Mouse (Mus musculus) forebrain, embryonic 13.5 days (tissue): ENCODE measurements around the gene Fmnl3. TPM values are rescaled to one million over a fixed set of nuclear protein-coding genes. Genes with fewer than 3 reads are reported as not detected.

Source experiments
- ATAC-seq: fragments of 200-750 bp; cut with Nextera tagmentation; 2 replicates; pipeline ENCODE4 v1.8.0; 2017
- H3K27ac ChIP-seq: fragments of 300-500 bp; sonication (generic); 2 replicates; pipeline ENCODE4 v1.5.1; 2015; ENCODE audit warnings: inconsistent platforms, mild to moderate bottlenecking, moderate library complexity
- H3K27me3 ChIP-seq: fragments of 300-500 bp; sonication (generic); 2 replicates; pipeline ENCODE4 v1.6.1; 2015; ENCODE audit warnings: mild to moderate bottlenecking, inconsistent platforms
- H3K36me3 ChIP-seq: fragments of 300-500 bp; sonication (generic); 2 replicates; pipeline ENCODE4 v1.6.1; 2015; ENCODE audit warnings: mild to moderate bottlenecking, inconsistent platforms; ENCODE audit not compliant: poor library complexity, severe bottlenecking
- H3K4me1 ChIP-seq: fragments of 300-500 bp; sonication (generic); 2 replicates; pipeline ENCODE4 v1.6.1; 2015; ENCODE audit warnings: inconsistent platforms
- H3K4me2 ChIP-seq: fragments of 300-500 bp; sonication (generic); 2 replicates; pipeline ENCODE4 v1.6.1; 2015; ENCODE audit warnings: inconsistent platforms, mild to moderate bottlenecking, moderate library complexity
- H3K4me3 ChIP-seq: fragments of 300-500 bp; sonication (generic); 2 replicates; pipeline ENCODE4 v1.5.1; 2015; ENCODE audit warnings: mild to moderate bottlenecking, inconsistent platforms
- H3K9ac ChIP-seq: fragments of 300-500 bp; sonication (generic); 2 replicates; pipeline ENCODE4 v1.6.1; 2015; ENCODE audit warnings: mild to moderate bottlenecking, inconsistent platforms
- H3K9me3 ChIP-seq: fragments of 300-500 bp; sonication (generic); replicated peaks from 2 replicates; pipeline ENCODE4 v1.6.1; 2016; ENCODE audit warnings: inconsistent platforms
- WGBS: fragments of 180-500 bp; shearing (Covaris S2); methylation state at CpG from one replicate; pipeline ENCODE4 v1.1.7; 2015; 5-methylcytosine and 5-hydroxymethylcytosine counted together
- polyA plus RNA-seq: library from polyadenylated mRNA; unstranded; fragments of >200 nt; fragmentation: Nextera tagmentation; extraction: Ambion mirVana; gene quantifications from 2 replicates; pipeline ENCODE4 v1.2.1, GENCODE M21; 2015

The Fmnl3 gene
- polyA plus RNA-seq, 1 experiment from 2014 or later, result 8.2 TPM

- Histone ChIP-seq H3K9ac (no peak overlapping the region), H3K27ac (no peak overlapping the region), H3K4me1 (peaks cover 4% of the 10 kb centered on the region; the same call in 1 of the 2 replicates), H3K27me3 (no peaks in the 10 kb centered on the region), H3K36me3 (no peaks in the 10 kb centered on the region), H3K4me3 (no peak overlapping the region), H3K4me2 (no peak overlapping the region), H3K9me3 (no peaks in the 10 kb centered on the region)
- ATAC-seq, result no peak
- 90% methylated on average over 6 of the region's 6 CpGs for WGBS
Measured at GRCm38 (mm10) chr15:99356462-99356861, 13.8 kb downstream of the Fmnl3 start.

- no peak for ATAC-seq
- Histone ChIP-seq H3K27me3 (no peaks in the 10 kb centered on the region), H3K9ac (no peak overlapping the region), H3K4me3 (no peak overlapping the region), H3K9me3 (no peaks in the 10 kb centered on the region), H3K4me2 (no peak overlapping the region), H3K27ac (no peak overlapping the region), H3K36me3 (no peaks in the 10 kb centered on the region), H3K4me1 (peaks cover 4% of the 10 kb centered on the region; the same call in 1 of the 2 replicates)
- WGBS, result 70% methylated on average over 6 of the region's 6 CpGs
Measured at GRCm38 (mm10) chr15:99355660-99356059, 14.6 kb downstream of the Fmnl3 start.

GRCm38 (mm10) chr15:99352306-99352705 is 18.0 kb downstream of the Fmnl3 start:
- no peak overlapping the region for H3K4me3 ChIP-seq
- 87% methylated on average over 5 of the region's 5 CpGs for WGBS
- no peak overlapping the region for H3K9ac ChIP-seq
- H3K27ac ChIP-seq, result no peak overlapping the region
- H3K27me3 ChIP-seq, result no peaks in the 10 kb centered on the region
- H3K4me1 ChIP-seq, result peaks cover 4% of the 10 kb centered on the region; the same call in 1 of the 2 replicates
- no peaks in the 10 kb centered on the region for H3K36me3 ChIP-seq
- H3K9me3 ChIP-seq, result no peaks in the 10 kb centered on the region
- ATAC-seq, result no peak
- H3K4me2 ChIP-seq, result no peak overlapping the region

- Histone ChIP-seq H3K9ac (no peak overlapping the region), H3K36me3 (no peaks in the 10 kb centered on the region), H3K27ac (no peak overlapping the region), H3K27me3 (no peaks in the 10 kb centered on the region), H3K9me3 (no peaks in the 10 kb centered on the region), H3K4me1 (peaks cover 4% of the 10 kb centered on the region; the same call in 1 of the 2 replicates), H3K4me2 (no peak overlapping the region), H3K4me3 (no peak overlapping the region)
- WGBS, result 93% methylated on average over 6 of the region's 6 CpGs
- ATAC-seq, result no peak
Measured at GRCm38 (mm10) chr15:99351610-99352009, 18.7 kb downstream of the Fmnl3 start.

GRCm38 (mm10) chr15:99344961-99345360 is 25.3 kb downstream of the Fmnl3 start:
- Histone ChIP-seq H3K4me1 (peaks cover 16% of the 10 kb centered on the region), H3K27ac (no peak overlapping the region)
- no peak for ATAC-seq

GRCm38 (mm10) chr15:99344148-99344870 is 26.0 kb downstream of the Fmnl3 start:
- no peak overlapping the region for H3K4me3 ChIP-seq
- H3K27ac ChIP-seq, result peak overlapping the region; percentile 68
- no peak for ATAC-seq
- no peaks in the 10 kb centered on the region for H3K9me3 ChIP-seq
- H3K27me3 ChIP-seq, result no peaks in the 10 kb centered on the region
- H3K4me1 ChIP-seq, result peaks cover 16% of the 10 kb centered on the region
- no peak overlapping the region for H3K4me2 ChIP-seq
- WGBS, result 74% methylated on average over 8 of the region's 8 CpGs
- H3K9ac ChIP-seq, result no peak overlapping the region
- no peaks in the 10 kb centered on the region for H3K36me3 ChIP-seq

More at GRCm38 (mm10) chr15:99344961-99345360, 25.3 kb downstream of the Fmnl3 start:
- 81% methylated on average over 4 of the region's 4 CpGs for WGBS
- no peak overlapping the region for H3K9ac ChIP-seq
- no peaks in the 10 kb centered on the region for H3K27me3 ChIP-seq
- H3K4me3 ChIP-seq, result no peak overlapping the region
- H3K4me2 ChIP-seq, result no peak overlapping the region
- H3K9me3 ChIP-seq, result no peaks in the 10 kb centered on the region
- H3K36me3 ChIP-seq, result no peaks in the 10 kb centered on the region

- H3K4me2 ChIP-seq, result no peak overlapping the region
- 0 out of 2 replicates have a peak overlapping the region, but pooled peaks have one; percentile 16 for H3K9ac ChIP-seq
- no peaks in the 10 kb centered on the region for H3K9me3 ChIP-seq
- 57% methylated on average over 5 of the region's 5 CpGs for WGBS
- H3K27ac ChIP-seq, result peak overlapping the region; percentile 68
- no peaks in the 10 kb centered on the region for H3K27me3 ChIP-seq
- peaks cover 16% of the 10 kb centered on the region for H3K4me1 ChIP-seq
- peak; percentile 66 for ATAC-seq
- no peak overlapping the region for H3K4me3 ChIP-seq
- H3K36me3 ChIP-seq, result no peaks in the 10 kb centered on the region
Measured at GRCm38 (mm10) chr15:99343414-99344147, 26.7 kb downstream of the Fmnl3 start.

GRCm38 (mm10) chr15:99342194-99342981 is 27.9 kb downstream of the Fmnl3 start:
- Histone ChIP-seq H3K36me3 (no peaks in the 10 kb centered on the region; the same call in 1 of the 2 replicates), H3K4me1 (peaks cover 16% of the 10 kb centered on the region), H3K27me3 (no peaks in the 10 kb centered on the region), H3K4me3 (no peak overlapping the region), H3K27ac (no peak overlapping the region), H3K9me3 (no peaks in the 10 kb centered on the region), H3K9ac (no peak overlapping the region), H3K4me2 (no peak overlapping the region)
- 61% methylated on average over 9 of the region's 9 CpGs for WGBS
- ATAC-seq, result no peak

GRCm38 (mm10) chr15:99341102-99341501 is 29.2 kb downstream of the Fmnl3 start:
- Histone ChIP-seq H3K4me2 (no peak overlapping the region), H3K4me1 (peaks cover 16% of the 10 kb centered on the region), H3K36me3 (no peaks in the 10 kb centered on the region; the same call in 1 of the 2 replicates), H3K9me3 (no peaks in the 10 kb centered on the region), H3K9ac (no peak overlapping the region), H3K4me3 (no peak overlapping the region), H3K27ac (no peak overlapping the region), H3K27me3 (no peaks in the 10 kb centered on the region)
- WGBS, result 92% methylated on average over 3 of the region's 3 CpGs
- ATAC-seq, result no peak

GRCm38 (mm10) chr15:99339669-99340068 is 30.6 kb downstream of the Fmnl3 start:
- ATAC-seq, result no peak
- no peaks in the 10 kb centered on the region; the same call in 1 of the 2 replicates for H3K36me3 ChIP-seq
- no peak overlapping the region for H3K4me3 ChIP-seq
- H3K4me2 ChIP-seq, result no peak overlapping the region
- WGBS, result 72% methylated on average over 6 of the region's 6 CpGs
- peaks cover 16% of the 10 kb centered on the region for H3K4me1 ChIP-seq
- no peaks in the 10 kb centered on the region for H3K27me3 ChIP-seq
- H3K9ac ChIP-seq, result 0 out of 2 replicates have a peak overlapping the region, but pooled peaks have one; percentile 37
- no peak overlapping the region for H3K27ac ChIP-seq
- H3K9me3 ChIP-seq, result no peaks in the 10 kb centered on the region

GRCm38 (mm10) chr15:99338916-99339315 is 31.4 kb downstream of the Fmnl3 start:
- H3K9ac ChIP-seq, result no peak overlapping the region
- H3K4me2 ChIP-seq, result no peak overlapping the region
- H3K4me3 ChIP-seq, result no peak overlapping the region
- no peaks in the 10 kb centered on the region for H3K27me3 ChIP-seq
- H3K27ac ChIP-seq, result no peak overlapping the region
- no peak for ATAC-seq
- H3K9me3 ChIP-seq, result no peaks in the 10 kb centered on the region
- peaks cover 16% of the 10 kb centered on the region for H3K4me1 ChIP-seq
- WGBS, result 91% methylated on average over 2 of the region's 2 CpGs
- H3K36me3 ChIP-seq, result peaks cover 2% of the 10 kb centered on the region; the same call in 1 of the 2 replicates
